Mouse (Mus musculus): ENCODE data around the gene Ass1.
"Not testable (repeated sequence)": the region's sequence is repeated elsewhere in the genome, so short reads cannot be mapped to it uniquely, and the experiment has no call there.

Ass1 gene

GRCm38 (mm10) chr2:31521800-31522335 is 51.9 kb downstream of the Ass1 start:
- in situ Hi-C loops (cut with MboI; ENCODE audit: unreplicated experiment in 2 of 2): no loop called here

GRCm38 (mm10) chr2:31524641-31525040 is 54.6 kb downstream of the Ass1 start:
- in situ Hi-C loops (cut with MboI; ENCODE audit: unreplicated experiment in 2 of 2): loop anchor here in 1 of 2 experiments (25.0 kb wide), 2 partner anchors 662 to 1012 kb away; no protein-coding TSS in a partner anchor

GRCm38 (mm10) chr2:31525778-31526177 is 55.8 kb downstream of the Ass1 start:
- in situ Hi-C loops (cut with MboI; ENCODE audit: unreplicated experiment in 2 of 2): loop anchor here in 1 of 2 experiments (25.0 kb wide), 2 partner anchors 663 to 1013 kb away; no protein-coding TSS in a partner anchor

GRCm38 (mm10) chr2:31530201-31530600 is 60.2 kb downstream of the Ass1 start:
- in situ Hi-C loops (cut with MboI; ENCODE audit: unreplicated experiment in 2 of 2): loop anchor here in 1 of 2 experiments (25.0 kb wide), 2 partner anchors 668 to 1018 kb away; no protein-coding TSS in a partner anchor

- in situ Hi-C loops (cut with MboI; ENCODE audit: unreplicated experiment in 2 of 2): loop anchor here in 1 of 2 experiments (25.0 kb wide), 2 partner anchors 675 to 1025 kb away; no protein-coding TSS in a partner anchor
Observed at GRCm38 (mm10) chr2:31537054-31537453, 67.0 kb downstream of the Ass1 start.

GRCm38 (mm10) chr2:31538745-31539144 is 68.7 kb downstream of the Ass1 start:
- in situ Hi-C loops (cut with MboI; ENCODE audit: unreplicated experiment in 2 of 2): loop anchor here in 1 of 2 experiments (25.0 kb wide), 2 partner anchors 676 to 1026 kb away; no protein-coding TSS in a partner anchor

DNA sequence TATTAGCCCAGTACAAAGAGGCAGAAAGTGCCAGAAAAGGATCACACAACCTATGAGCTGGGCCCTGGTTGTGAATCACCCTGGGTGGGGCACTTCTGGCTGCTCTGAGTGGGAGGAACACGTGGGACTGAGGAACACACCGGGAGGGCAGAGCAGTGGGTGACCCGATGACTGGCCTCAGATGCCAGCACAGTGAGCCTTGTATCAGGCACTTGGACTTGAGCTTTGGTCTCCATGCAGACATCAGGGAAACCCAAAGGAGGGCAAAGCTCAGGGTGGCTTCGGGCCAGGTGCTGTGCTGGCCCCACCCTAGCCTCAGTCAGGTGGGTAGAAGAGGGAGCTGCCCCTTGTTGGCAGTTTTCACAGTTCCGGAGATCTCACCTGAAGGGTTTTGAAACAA is 71.6 kb downstream of the Ass1 start:
- in situ Hi-C loops (cut with MboI; ENCODE audit: unreplicated experiment in 2 of 2): loop anchor here in 1 of 2 experiments (25.0 kb wide), 2 partner anchors 679 to 1029 kb away; no protein-coding TSS in a partner anchor

DNA sequence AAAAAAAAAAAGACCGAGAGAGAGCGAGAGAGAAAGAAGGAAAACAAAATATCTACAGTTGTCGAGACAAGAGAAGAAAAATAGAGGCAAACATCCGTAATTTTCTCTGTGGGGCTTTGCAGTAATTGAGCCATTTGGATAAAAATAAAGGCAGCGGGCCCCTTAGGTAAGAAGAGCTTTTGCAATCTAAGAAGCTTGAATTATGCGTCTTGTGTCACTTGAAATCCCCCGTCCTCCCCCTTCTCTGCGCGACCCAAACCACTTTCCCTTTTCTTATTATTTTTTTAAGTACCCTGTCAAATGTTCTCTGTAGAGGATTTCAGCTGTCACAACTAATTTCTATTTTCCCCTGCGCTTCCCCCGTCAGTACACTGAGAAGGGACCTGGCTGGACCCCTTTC is 77.7 kb downstream of the Ass1 start:
- in situ Hi-C loops (cut with MboI; ENCODE audit: unreplicated experiment in 2 of 2): loop anchor here in 1 of 2 experiments (25.0 kb wide), 2 partner anchors 685 to 1035 kb away; no protein-coding TSS in a partner anchor

DNA sequence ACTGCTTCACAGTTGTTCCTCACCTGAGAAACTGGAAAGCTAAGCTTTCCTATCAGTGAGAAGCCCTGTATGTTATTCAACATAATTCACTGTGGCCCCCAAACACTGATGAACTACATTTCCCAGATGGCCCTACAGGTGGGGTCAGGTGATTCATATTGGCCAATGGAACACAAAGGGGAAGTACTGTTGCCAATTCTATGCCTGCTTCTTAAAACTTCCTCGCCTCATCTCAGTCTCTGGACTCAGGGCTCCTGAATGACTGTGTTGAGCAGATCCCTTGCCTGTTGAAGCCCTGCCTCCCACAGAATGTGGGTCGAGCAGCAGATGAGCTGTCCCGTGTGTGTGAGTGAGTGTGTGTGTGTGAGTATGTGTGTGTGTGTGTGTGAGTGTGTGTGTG is 80.5 kb downstream of the Ass1 start:
- in situ Hi-C loops (cut with MboI; ENCODE audit: unreplicated experiment in 2 of 2): no loop called here

DNA sequence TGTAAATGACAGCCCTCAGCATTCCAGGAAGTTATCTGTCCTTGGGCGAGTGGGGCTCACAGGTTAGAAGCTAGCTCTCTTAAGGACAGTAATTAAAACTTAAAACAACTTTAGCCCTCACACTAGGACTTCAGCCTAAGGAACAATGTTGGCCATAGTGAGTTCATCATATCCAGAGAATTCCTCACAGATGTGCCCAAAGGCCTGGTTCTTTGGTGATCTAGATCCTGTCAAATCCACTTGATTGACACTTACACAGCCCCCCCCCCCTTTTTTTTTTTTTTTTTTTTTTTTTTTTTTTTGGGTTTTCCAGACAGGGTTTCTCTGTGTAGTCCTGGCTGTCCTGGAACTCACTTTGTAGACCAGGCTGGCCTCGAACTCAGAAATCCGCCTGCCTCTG is 81.3 kb downstream of the Ass1 start:
- in situ Hi-C loops (cut with MboI; ENCODE audit: unreplicated experiment in 2 of 2): not testable (repeated sequence)

GRCm38 (mm10) chr2:31551971-31552370 is 82.0 kb downstream of the Ass1 start:
- in situ Hi-C loops (cut with MboI; ENCODE audit: unreplicated experiment in 2 of 2): no loop called here

DNA sequence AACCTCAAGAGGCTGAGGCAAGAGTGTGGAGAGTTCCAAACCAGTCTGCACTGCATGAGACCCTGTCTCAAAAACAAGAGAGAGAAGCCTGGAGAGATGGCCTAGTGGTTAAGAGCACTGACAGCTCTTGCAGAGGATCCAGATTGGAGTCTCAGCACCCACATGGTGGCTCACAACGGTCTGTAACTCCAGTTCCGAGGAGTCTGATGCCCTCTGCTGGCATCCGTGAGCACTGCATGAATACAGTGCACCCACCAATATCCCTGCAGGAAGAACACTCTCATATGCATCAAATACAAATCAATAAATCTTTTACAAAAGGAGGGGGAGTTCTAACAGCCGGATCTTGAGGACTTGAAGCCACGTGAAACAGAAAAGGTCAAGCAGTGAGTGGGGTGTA is 84.6 kb downstream of the Ass1 start:
- in situ Hi-C loops (cut with MboI; ENCODE audit: unreplicated experiment in 2 of 2): no loop called here

Data from v-Abl transformed pro-B cells (cell line).